Mouse (Mus musculus): Measurements from ENCODE around the gene Prm1.
"Not testable (repeated sequence)": the region's sequence is repeated elsewhere in the genome, so short reads cannot be mapped to it uniquely, and the experiment has no call there.

Prm1 gene

DNA sequence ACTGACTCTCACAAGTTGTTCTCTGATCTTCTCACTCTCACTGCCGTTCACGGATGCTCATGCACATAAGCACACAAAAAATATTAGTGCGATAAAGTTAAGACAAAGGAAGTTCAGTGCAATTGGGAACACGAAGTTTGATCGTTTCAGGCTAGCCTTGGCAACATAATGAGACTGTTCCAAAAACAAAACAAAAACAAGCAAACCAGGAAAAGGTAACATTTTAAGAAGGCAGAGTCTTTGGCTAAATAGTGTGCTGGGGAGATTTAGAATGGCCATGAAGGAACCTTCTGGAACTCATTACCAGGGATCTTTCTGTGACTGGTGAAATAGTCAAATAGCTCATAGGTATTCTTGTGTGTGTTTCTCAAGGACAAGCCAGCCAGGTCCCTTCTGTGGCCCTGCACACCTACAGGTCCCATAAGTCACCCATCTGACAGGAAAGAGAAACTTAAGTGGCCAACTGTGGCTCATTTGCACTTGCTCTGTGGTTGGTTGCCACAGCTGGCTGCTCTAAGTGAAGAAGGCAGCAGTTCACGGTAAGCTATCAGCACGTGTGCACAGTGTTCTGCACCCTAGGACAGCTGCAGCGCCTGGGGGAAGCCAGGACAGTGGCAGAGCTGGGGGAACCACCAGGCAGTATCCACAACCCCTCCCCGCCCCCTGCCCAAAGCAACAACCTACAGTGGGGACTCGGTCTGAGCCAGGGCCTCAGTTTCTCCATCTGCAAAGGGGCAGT lies at the start of gene Prm1:
TSS of gene Prm1 (minus strand) at position 51 of the 739 bp plus-strand sequence.
- in situ Hi-C loops (cut with MboI, MseI): no loop called here

DNA sequence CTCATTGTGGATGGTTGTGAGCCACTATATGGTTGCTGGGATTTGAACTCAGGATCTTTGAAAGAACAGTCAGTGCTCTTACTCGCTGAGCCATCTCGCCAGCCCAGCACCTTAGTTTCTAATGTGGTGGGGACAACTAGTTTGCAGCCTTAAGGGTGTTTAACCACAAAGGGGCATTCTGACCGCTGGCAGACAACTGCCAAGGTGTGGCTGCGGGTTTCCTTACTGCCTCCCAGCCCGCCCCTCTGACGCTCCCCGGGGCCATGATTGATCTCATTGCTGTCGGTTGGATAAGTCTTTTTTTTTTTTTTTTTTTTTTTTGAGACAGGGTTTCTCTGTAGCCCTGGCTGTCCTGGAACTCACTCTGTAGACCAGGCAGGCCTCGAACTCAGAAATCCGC lies 46.6 kb upstream of the Prm1 start:
- in situ Hi-C loops (cut with MboI, MseI): not testable (repeated sequence)

DNA sequence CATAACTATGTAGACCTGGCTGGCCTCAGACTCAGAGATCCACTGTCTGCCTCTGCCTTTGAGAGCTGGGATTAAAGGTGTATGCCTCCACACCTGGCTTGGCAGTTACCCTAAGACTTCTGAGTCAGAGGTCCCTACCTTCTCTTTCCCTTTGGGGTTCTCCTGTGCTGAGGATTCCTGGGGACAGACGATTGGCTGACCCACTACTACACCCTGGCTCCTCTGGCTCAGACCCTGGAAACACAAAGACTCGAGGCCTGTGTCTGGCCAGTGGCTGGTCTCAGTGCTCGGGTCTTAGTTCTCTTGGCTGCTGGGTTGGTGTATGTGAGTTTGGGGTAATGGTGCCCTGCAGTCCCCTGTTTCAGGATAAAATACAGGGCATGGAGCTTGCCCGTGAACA lies 45.3 kb upstream of the Prm1 start:
- in situ Hi-C loops (cut with MboI, MseI): no loop called here

DNA sequence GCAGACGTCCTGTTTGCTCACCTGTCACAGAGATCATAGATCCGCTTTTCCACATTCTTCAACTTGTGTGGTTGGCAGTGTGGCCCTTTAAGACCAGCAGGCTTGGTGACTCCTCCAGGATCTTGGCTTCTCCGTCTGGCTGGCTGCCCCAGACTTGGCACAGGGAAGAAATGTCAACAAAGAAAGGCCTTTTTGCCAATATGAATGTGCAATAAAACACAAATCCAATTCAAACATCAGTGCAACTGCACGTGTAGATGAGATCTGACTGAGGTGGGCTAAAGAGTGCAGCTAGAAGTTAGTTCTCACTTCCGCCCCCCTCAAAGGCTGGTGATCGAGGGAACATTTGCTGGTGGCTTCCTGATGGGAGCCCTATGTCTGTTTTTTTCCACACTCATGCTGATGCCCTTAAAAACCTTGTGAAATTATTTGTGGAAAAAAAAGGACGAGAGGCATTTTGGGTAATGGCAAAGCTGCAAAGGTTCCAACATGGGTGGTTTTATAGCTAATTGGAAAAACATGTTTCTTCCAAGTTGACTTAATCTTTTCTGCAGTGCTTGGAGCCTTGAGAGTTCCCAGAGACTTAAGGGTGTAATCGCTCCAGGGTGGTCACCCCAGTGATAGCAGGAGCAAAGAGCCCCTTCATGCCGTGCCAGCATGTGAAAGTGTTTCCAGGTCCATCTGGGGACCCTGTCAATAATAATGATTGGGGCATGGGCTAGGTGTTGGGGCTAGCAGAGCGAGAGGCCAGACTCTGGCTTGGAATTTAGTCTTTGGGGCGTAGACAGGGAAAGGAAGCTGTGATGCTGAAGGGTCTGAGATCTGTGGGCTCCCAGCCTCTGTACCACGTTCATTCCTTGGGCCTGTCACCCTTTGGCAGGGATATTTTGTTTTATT lies 44.6 kb upstream of the Prm1 start:
- in situ Hi-C loops (cut with MboI, MseI): no loop called here

DNA sequence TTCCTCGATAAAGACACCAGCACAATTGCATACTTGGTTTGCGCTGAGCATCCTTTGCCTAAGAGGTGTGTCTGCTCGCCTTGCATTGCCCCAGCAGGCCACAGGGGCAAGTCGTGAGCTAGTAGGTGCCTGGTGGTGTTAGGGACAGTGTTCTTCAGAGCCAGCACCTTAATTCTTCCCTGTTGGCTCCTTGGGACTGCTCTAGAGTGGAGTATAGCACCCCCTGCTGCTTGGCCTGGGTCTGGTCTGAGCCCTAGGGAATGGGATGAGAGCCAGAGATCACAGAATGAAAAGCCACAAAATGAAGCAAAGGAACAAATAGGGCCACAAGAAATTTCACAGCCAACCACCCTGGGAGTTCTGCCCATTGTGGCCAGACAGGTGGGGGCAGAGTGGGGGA lies 40.9 kb upstream of the Prm1 start:
- in situ Hi-C loops (cut with MboI, MseI): no loop called here

DNA sequence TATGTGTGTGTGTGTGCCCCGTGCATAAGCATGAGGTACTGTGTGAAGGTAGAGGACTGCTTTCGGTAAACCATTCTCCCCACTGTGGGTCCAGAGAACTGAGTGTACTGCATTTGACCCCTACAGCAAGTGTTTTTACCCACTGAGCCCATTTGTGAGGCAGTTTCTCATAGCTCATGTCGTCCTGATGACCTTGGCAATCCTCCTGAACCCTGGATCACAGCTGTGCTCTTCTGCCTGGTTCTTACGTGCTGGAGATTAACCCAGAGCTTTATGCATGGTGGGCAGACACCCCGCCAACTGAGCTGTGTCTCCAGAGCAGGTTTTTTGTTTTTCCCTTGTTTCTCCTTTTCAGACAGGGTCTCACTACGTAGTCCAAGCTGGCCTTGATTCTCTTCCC lies 40.3 kb upstream of the Prm1 start:
- in situ Hi-C loops (cut with MboI, MseI): no loop called here

DNA sequence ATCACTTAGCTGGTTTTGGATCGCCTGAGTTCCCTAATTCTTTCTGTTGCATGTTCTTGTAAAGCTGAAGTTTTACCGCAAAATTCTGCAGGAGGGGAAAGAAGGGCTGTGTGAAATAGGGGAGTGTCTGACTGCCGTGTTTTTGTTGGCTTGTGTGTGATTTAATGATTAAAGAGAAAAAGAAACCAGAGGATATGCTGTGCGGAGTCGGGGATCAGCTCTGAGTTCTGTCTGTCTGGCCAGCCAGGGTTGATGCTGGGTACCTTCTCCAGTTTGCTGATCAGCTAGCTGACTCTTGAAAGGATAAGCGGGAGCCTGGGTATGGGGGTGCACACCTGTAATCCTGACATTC lies 38.7 kb upstream of the Prm1 start:
- in situ Hi-C loops (cut with MboI, MseI): no loop called here

DNA sequence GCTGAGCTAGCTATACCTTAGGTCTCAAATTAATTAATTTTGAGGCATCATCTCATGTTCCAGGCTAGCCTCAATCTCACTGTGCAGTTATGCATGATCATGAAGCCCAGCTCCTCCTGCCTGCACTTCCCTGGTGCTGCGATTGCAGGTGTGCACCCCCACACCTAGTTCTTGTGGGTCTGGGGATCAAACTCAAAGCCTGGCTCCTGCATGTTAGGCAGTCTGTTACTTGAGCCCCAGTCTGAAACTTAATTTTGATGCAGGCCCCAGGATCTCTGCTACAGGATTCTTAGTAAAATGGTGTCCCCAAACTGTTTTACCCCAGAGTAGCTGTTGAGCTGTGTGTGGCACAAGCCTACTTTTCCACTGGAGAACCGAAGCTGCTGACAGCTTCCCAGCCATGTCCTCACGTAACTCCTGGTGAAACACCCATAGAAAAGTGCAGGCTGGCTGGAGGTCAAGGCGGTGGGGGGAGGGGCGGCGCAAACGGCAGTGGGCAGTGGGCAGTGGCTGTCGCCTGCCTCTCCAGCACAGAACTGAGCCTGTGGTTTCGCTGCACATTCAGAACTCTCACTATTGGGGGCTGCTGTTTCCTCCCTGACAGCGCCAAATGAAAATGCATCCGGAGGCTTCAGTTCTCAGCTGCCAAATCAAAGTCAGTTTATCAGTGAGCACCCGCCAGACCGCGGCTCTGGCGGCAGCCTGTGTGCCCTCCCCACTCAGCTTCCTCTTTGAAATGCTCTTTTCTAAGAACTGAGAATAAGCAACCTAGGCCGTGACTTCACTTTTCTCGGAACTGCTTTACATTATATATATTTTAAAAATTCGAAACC lies 38.1 kb upstream of the Prm1 start:
- in situ Hi-C loops (cut with MboI, MseI): no loop called here

DNA sequence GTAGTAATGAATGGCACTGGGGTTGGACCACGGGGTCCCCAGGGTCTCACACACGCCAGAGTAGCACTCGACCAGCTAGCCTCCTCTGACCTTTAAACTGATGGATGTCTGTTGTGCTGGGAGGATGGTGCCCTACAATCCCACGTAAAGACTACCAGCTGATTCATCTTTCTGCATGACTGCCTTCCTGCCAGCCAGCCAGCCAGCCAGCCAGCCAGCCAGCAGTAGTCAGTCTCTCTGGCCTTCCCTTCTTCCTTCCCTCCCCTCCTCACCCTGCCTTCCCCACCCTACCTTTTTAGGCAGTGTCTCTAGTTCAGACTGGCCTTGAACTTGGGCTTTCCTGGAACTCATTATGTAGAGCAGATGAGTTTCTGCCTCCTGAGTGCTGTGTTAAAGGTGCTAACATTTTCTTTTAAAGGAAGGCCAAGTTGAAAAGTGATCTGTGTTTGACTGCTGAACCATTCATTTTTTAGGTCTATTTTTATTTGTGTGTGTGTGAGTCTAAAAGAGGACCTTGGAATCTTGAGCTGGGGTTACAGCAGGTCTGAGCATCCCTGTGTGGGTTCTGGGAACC lies 36.7 kb upstream of the Prm1 start:
- in situ Hi-C loops (cut with MboI, MseI): no loop called here

DNA sequence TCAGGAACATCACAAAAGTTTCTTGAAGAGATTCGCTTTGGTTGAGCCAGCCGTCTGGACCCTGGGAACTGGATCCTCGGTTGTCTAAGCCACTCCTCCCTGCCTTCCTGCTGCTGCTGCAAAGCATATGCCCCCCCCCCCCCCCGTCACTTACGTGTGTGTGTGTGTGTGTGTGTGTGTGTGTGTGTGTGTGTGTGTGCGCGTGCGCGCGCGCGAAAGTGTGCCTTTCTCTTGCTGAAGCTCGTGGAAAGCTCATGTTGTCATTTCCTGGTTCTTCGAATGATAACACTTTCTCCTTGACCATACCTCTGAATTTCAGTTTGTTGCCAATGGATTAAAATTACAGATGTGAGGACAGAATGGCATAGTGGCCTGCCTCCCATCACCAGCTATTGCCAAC lies 34.4 kb upstream of the Prm1 start:
- in situ Hi-C loops (cut with MboI, MseI): no loop called here

DNA sequence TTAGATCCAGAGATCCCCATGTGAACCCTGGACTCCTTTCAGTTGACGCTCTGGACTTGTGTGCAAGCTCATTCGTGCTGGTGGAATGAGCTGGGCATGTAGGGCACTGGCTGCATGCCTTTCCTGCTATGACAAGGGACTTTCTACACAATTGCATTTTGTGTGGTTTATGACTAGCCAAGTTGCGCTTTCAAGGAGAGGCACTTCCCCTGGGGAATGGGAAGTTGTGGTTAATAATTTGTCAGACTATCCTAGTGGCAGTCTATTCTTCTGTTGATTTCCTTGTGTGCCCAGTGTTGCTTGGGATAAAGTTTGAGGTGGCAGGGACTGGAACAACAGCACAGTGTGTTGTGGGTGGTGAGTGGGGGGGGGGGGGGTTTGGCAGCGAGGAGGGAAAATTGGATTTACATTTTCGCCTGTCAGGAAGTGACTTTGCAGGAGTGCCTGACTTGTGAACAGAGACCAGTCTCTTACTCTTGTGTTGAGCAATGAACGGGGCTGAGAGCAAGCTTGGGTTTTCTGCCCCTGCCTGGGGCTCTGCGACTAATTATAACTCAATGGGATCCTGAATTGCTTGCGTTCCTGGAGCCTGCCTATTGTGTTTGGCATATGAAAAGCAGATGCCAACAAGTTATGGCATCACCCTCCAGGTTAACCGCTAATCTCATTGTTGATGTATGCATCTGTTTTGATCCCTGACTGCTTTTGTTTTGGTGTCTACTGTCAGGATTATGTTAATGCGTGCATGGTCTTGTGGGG lies 33.0 kb upstream of the Prm1 start:
- in situ Hi-C loops (cut with MboI, MseI): loop anchor here (10.0 kb wide), 1 partner anchor 54 kb away; the partner anchor contains the start of genes Socs1 and Tnp2

DNA sequence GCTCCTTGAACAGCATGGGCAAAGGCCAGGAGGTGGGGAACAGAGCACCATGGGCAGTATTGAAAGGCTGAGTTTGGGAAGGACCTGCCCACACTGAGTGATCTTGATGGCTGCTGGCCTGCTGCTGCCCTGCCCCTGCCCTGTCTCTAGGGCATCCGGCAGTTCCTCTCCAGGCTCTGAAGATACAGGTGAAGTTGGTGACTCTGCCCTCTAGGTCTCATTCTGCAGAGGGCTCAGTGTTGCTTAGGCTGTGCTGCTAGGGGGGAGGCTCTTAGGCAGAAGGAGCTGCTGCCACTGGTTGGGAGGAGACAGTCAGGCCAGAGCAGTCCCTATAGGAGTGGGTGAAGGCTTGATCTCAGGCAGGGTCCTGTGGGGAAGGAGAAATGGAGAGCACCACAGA lies 32.3 kb upstream of the Prm1 start:
- in situ Hi-C loops (cut with MboI, MseI): loop anchor here (10.0 kb wide), 1 partner anchor 53 kb away; the partner anchor contains the start of genes Socs1 and Tnp2

DNA sequence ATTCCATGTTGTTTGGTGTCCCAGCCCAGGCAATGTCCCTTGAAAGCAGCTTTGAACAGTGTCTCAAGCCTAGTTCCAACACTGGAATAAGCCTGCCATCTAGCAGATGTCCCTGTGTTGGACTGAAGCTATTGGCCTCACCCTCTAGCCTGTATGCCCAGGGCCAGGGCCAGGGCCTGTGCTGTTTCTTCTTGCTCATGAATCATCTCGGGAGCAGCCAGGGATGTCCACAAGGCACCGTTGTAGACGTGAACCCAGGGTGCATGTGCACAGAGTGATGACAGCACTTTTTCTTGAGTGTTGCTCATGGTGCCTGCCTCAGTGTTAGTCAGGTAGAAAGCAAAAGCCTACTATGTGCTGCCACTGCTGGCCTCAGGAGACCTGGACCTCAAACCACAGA lies 31.6 kb upstream of the Prm1 start:
- in situ Hi-C loops (cut with MboI, MseI): loop anchor here (10.0 kb wide), 1 partner anchor 52 kb away; the partner anchor contains the start of genes Socs1 and Tnp2

DNA sequence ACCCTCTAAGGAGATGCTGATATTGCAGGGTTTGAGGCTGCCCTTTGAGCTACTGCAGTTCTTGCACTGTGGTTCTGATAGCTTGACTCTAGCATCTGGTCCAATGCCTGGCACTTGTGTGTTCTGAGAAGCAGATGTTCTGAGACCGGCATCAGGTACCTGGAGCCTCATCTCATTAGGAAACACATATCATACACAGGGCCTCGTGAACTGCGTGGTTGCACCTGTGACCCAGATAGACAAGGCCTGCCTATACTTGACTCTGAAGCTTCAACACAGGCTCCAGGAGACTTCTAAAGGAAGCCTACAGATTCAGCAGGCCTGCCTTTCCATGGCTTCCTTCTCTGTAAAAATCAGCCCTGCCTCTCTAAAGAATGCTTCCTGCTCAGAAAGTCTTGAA lies 30.7 kb upstream of the Prm1 start:
- in situ Hi-C loops (cut with MboI, MseI): loop anchor here (10.0 kb wide), 1 partner anchor 52 kb away; the partner anchor contains the start of genes Socs1 and Tnp2

DNA sequence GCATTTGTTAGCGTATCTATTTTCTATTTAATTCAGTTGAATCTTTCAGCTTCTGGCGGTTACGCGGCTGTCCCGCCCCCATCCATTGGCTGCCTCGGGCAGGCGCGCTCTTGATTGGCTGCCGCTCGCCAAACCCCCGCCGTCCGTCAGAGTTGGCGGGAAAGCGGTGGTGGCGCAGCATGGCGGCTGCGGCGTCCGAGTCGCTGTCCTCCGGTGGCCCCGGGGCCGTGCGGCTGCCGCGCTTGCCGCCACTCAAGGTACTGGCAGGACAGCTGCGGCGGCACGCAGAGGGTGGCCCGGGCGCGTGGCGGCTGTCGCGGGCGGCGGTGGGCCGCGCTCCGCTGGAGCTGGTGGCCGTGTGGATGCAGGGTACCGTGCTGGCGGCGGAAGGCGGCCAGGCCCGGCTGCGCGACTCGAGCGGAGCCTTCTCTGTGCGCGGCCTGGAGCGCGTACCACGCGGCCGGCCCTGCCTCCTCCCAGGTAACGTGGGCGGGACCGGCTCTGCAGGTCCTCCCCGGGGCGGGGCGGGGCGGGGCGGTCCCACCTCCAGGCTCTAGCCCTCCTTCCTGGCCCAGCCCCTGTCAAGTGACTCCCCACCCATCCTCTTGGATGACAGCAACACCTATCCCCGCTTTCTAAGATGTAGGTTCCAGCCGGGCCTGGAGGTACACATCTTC lies 29.4 kb upstream of the Prm1 start, which contains the start of gene Rmi2:
TSS of gene Rmi2 (plus strand) at position 149 of the 677 bp plus-strand sequence.
- in situ Hi-C loops (cut with MboI, MseI): loop anchor here (10.0 kb wide), 1 partner anchor 50 kb away; the partner anchor contains the start of genes Socs1 and Tnp2

DNA sequence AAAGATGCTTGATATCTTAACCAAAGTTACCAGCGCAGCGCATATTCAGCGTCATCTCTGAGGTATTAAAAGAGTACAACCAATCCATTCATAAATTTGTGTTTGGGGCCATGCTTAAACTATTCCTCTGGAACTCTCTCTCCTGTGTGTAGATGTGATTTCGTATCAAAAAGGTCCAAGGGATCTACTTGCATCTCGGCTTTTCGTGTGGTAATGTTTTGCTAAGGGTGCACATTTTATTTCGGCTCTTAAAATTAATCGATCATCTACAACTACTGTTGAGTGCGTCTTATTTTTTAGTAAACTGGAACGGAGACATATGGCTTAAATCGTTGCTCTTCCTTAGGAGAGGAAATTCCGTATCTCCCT lies 28.9 kb upstream of the Prm1 start:
- in situ Hi-C loops (cut with MboI, MseI): loop anchor here (10.0 kb wide), 1 partner anchor 50 kb away; the partner anchor contains the start of genes Socs1 and Tnp2

DNA sequence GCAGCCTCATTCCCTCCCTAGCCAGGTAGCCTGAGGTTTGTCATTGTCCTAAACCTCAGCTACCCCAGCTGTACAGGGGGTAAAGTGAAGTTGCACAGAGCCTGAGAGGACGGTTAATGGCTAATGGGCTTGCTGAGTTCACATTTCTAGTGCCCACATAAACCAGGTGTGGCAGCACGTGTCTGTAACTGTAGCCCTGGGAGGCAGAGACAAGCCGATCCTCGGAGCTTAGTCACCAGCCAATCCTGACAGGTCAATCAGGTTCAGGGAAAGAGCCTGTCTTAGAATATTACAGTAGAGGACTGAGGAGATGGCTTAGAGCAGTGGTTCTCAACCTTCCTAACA lies 22.8 kb upstream of the Prm1 start:
- in situ Hi-C loops (cut with MboI, MseI): no loop called here

DNA sequence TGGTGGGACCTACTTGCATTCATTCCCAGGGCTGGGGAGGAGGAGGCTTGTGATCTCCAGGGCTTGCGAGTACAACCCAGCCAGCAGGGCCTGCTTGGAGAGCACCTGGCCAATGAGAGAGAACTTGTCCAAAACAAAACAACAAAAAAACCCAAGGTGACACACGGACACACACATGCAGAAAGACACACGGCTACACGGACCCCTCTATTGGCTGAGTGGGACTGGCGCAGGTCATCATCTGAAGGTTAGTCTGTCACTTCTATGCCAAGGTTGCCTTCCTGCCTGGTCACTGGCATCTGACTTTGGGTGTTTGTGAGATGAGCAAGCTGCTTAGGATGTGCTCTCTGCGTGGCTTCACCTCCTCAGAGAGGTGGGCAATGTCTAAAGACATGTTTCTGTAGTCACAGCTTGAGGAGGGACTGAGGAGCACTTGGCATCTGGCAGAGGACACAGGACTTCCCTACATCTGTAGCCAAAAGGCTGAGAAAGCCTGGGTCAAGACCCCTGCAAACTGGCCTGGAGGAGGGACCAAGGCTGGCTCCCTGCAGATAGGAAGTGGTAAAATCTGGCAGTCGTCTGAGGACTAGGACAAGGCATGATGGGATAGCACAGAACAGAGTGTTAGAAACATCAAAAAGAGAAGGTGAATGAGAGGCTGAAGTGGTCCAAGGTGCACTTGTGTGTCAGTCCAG lies 22.3 kb upstream of the Prm1 start:
- in situ Hi-C loops (cut with MboI, MseI): no loop called here

DNA sequence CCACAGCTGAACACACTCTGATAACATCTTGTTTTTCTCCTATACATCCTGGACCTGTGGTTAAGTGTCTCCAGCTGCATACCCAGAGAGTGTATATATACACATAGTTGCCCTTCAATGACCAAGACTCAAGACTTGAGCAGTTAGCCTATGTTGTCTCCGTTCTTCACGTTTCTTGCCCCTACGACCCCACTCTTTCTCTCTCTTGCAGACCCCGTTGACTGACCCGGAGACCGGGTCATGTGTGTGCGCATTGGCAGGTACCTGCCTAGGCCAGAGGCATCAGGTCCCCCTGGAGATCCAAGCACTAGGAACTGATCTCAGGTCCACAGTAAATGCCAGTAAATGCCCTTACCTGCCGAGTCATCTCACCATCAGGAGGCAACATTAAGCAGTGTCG lies 21.6 kb upstream of the Prm1 start:
- in situ Hi-C loops (cut with MboI, MseI): no loop called here
